In genomic region chr9:121415626-121416241, GRCm38 (mm10) we compare ENCODE assay signal across 8 mouse cellular contexts.
DNase-seq lines count a peak whose midpoint lies in the region; ATAC-seq and TF ChIP-seq lines count a peak whose summit lies in the region.

No protein-coding gene starts in this region.

- no peak overlapping the region for H3K4me2 ChIP-seq in embryonic facial prominence, embryonic 13.5 days
- H3K4me2 ChIP-seq in hindbrain, embryonic 14.5 days (replicated peaks) = no peak overlapping the region

- ATAC-seq in embryonic facial prominence, embryonic 13.5 days (ENCODE audit: insufficient number of reproducible peaks, insufficient read depth, low FRiP score, low TSS enrichment, low read depth) = peak; percentile 75
- no peak for ATAC-seq in erythroid progenitor cell, adult 5-6 weeks (replicated peaks; ENCODE audit: low FRiP score, poor library complexity, severe bottlenecking)
- ATAC-seq in hindbrain, embryonic 14.5 days (ENCODE audit: low FRiP score) = no peak

- H3K9me3 ChIP-seq in embryonic facial prominence, embryonic 13.5 days = no peaks in the 10 kb centered on the region
- no peaks in the 10 kb centered on the region for H3K9me3 ChIP-seq in embryonic facial prominence, embryonic 10.5 days
- no peaks in the 10 kb centered on the region for H3K9me3 ChIP-seq in hindbrain, embryonic 14.5 days (ENCODE audit: control insufficient read depth, low read length)

- TF ChIP-seq POLR2A in testis, adult 2 months (IDR thresholded peaks at IDR 0.05; ENCODE audit: control insufficient read depth, low read depth, low read length) = peak; percentile 35; the same call in 1 of the 2 replicates

- H3K27ac ChIP-seq in embryonic facial prominence, embryonic 13.5 days = no peak overlapping the region
- no peak overlapping the region for H3K27ac ChIP-seq in embryonic facial prominence, embryonic 10.5 days (replicated peaks)
- H3K27ac ChIP-seq in testis, adult 2 months (ENCODE audit: control insufficient read depth, insufficient read depth, low read depth, low read length) = peak overlapping the region; percentile 3; the same call in 1 of the 2 replicates
- no peak overlapping the region for H3K27ac ChIP-seq in hindbrain, embryonic 14.5 days

- H3K27me3 ChIP-seq in embryonic facial prominence, embryonic 13.5 days = no peaks in the 10 kb centered on the region
- no peaks in the 10 kb centered on the region for H3K27me3 ChIP-seq in embryonic facial prominence, embryonic 10.5 days (replicated peaks; ENCODE audit: low read depth, poor library complexity, severe bottlenecking)
- no peaks in the 10 kb centered on the region for H3K27me3 ChIP-seq in testis, adult 2 months (ENCODE audit: control insufficient read depth, insufficient read depth, low read length)
- H3K27me3 ChIP-seq in hindbrain, embryonic 14.5 days (ENCODE audit: control insufficient read depth, insufficient read depth, low read length) = no peaks in the 10 kb centered on the region

- H3K4me3 ChIP-seq in embryonic facial prominence, embryonic 13.5 days = no peak overlapping the region
- no peak overlapping the region for H3K4me3 ChIP-seq in embryonic facial prominence, embryonic 10.5 days
- no peak overlapping the region for H3K4me3 ChIP-seq in testis, adult 2 months (ENCODE audit: control insufficient read depth, low read depth, low read length)
- H3K4me3 ChIP-seq in hindbrain, embryonic 14.5 days (replicated peaks; ENCODE audit: low read length) = no peak overlapping the region

- H3K9ac ChIP-seq in embryonic facial prominence, embryonic 13.5 days = no peak overlapping the region
- no peak overlapping the region for H3K9ac ChIP-seq in hindbrain, embryonic 14.5 days

- DNase-seq in embryonic facial prominence, embryonic 10.5 days (ENCODE audit: low spot score) = no peak
- DNase-seq in adrenal gland, adult 2 months = peak; percentile 94
- peak; percentile 71 for DNase-seq in heart, adult 8-10 months (ENCODE audit: low spot score)
- peak; percentile 68 for DNase-seq in kidney, postnatal 14 days
- DNase-seq in hindbrain, embryonic 14.5 days (ENCODE audit: low spot score) = no peak

- peaks cover 6% of the 10 kb centered on the region for H3K36me3 ChIP-seq in embryonic facial prominence, embryonic 13.5 days
- H3K36me3 ChIP-seq in embryonic facial prominence, embryonic 10.5 days (replicated peaks) = peaks cover 4% of the 10 kb centered on the region; the same call in 1 of the 2 replicates
- no peaks in the 10 kb centered on the region for H3K36me3 ChIP-seq in testis, adult 2 months (ENCODE audit: control insufficient read depth, insufficient read depth, low read length)
- peaks cover 5% of the 10 kb centered on the region; the same call in 1 of the 2 replicates for H3K36me3 ChIP-seq in hindbrain, embryonic 14.5 days (replicated peaks; ENCODE audit: control insufficient read depth, insufficient read depth)

- peaks cover 5% of the 10 kb centered on the region for H3K4me1 ChIP-seq in embryonic facial prominence, embryonic 13.5 days
- no peaks in the 10 kb centered on the region for H3K4me1 ChIP-seq in embryonic facial prominence, embryonic 10.5 days
- no peaks in the 10 kb centered on the region for H3K4me1 ChIP-seq in testis, adult 2 months (ENCODE audit: control insufficient read depth, insufficient read depth, low read length)
- H3K4me1 ChIP-seq in hindbrain, embryonic 14.5 days (replicated peaks; ENCODE audit: control insufficient read depth, insufficient read depth, low read length) = no peaks in the 10 kb centered on the region

- no peak for TF ChIP-seq CTCF in testis, adult 2 months (IDR thresholded peaks at IDR 0.05; ENCODE audit: control insufficient read depth, insufficient read depth, insufficient replicate concordance, low read depth, low read length)

- 73% methylated on average over 19 of the region's 19 CpGs for WGBS in embryonic facial prominence, embryonic 13.5 days
- whole genome bisulfite sequencing in embryonic facial prominence, embryonic 10.5 days = 82% methylated on average over 19 of the region's 19 CpGs
- WGBS in hindbrain, embryonic 14.5 days = 82% methylated on average over 19 of the region's 19 CpGs

Comparison
In these comparisons a context has a peak if more than half of its experiments do, and no peak if none do; other contexts are left out.
1. DNase-seq: peak in adrenal gland, adult 2 months (single experiment), heart, adult 8-10 months (single experiment) and kidney, postnatal 14 days (single experiment); none in embryonic facial prominence, embryonic 10.5 days (single experiment) and hindbrain, embryonic 14.5 days (single experiment).